Mouse (Mus musculus) kidney, adult 11 months (tissue): ENCODE data around the gene Scarb1.

Experiments
- DNase-seq: peaks from one replicate; pipeline ENCODE4 v3.0.0; 2022

Scarb1 gene

DNA sequence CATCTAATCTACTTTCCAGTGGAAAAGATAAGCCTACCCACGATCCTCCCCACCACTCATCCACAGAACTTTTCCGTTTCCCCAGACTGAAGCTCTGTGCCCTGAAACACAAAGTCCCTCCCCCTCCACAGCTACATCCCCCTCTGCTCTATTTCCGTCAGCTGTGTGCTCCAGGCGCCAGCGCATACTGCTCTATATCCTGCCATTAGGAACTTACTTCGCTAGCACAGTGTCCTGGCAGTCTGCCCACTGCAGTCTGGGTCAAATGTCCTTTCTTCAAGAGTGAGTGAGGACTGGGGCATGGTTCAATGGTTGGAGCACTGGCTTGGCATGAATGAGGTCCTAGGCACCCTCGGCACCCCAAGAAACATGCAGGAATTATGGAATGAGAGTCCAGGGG is 23.0 kb upstream of the Scarb1 start:
- DNase-seq: peak; percentile 74

DNA sequence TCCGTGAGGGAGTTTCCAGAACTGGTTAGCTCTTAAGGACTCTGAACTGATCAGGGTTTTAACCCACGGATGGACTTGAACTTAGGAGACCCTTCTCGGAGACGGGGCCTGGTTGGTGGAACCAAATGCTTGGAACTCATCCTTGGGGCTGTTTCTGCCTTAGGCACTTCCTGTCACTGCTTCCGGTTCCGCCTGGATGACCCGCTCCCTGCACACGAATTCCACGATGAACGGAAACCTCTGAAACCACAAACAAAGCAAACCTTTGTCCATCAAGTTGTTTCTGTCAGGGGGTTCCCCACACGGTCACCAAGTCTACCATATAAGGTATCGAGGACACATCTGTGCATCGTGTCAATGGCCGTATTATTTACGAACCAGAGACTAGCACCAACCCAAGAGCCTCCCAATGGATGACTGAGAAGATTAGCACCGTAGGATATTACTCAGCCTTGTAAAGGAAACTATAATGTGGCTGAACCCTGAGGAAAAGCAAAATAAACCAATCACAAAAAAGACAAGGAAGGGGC is 20.2 kb upstream of the Scarb1 start:
- no peak for DNase-seq

DNA sequence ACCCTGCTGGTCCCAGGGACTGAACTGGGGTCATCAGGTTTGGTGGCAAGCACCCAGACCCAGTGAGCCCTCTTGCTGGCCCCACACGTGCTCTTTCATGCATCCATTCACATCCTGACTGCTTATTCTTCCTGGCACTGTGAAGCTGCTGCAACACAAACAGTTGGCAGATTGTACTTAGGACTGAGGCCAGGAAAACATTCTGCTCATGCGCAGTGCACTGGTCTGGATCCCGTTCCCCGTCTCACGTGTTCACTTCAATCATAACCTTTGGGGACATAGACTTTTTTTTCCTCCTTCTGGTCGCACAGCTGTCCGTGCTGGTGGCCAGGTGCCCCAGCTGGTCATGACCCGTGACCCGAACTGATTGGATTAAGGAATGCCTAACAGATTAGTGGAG is 19.7 kb upstream of the Scarb1 start:
- DNase-seq: peak; percentile 64

DNA sequence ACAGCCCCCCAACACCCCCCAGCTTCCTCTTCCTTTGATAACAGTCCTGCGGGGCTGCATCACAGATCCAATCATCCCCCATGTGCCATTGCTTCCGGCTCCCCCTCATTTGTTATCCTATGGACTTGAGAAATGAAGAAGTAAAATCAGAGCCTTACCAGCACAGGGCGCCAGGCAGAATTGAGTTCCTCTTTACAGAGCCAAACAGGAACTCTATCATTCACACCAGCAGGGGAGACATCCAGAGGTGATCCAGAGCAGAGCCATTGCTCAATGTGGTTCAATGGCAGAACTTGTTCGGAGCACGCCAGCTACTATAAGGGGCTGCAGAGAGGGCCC is 17.3 kb upstream of the Scarb1 start:
- DNase-seq: no peak

DNA sequence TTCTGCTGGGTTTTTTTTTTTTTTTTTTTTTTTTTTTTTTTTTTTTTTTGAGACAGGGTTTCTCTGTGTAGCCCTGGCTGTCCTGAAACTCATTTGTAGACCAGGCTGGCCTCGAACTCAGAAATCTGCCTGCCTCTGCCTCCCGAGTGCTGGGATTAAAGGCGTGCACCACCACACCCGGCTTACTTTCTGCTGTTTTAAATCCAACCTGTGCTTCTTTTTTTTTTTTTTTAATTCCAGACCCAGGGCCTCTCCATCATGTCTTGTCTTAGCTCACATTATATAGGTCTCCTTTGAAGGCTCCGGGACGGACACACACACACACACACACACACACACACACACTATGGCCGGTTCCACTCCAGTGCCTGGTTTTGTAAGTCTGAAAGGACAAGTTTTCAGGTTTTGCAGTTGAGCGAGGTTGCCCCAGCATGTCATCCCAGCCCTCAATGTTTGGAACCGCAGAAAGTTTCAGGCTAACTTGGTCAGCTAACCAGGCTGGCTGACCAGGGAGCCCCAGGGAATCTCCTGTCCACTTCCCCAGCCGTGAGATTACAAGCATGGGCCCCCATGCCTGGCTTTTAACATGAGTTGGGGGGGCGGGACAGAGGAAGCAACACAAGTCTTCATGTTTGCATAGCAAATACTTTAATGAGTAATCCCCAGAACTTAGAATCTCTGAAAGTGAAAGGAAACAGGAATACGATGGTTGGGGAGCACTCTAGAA is 16.8 kb upstream of the Scarb1 start:
- DNase-seq: no peak

DNA sequence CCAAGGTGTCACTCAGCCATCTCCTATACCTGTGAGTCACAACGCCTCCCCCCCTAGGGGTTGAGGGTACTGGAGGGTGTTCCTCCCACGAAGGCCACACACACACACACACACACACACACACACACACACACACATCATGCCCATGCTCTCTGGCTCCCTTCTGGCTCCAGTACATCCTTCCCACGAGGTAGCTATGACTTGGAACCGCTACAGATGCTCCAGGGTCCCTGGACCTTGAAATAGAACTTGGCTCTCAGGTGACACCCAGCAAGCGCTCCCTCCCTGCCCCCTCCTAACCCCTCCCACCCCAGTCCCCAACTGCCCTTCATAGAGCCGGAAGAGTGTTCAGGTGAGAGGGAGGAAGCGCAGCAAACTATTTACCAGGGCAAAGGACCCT is 14.8 kb upstream of the Scarb1 start:
- DNase-seq: no peak

DNA sequence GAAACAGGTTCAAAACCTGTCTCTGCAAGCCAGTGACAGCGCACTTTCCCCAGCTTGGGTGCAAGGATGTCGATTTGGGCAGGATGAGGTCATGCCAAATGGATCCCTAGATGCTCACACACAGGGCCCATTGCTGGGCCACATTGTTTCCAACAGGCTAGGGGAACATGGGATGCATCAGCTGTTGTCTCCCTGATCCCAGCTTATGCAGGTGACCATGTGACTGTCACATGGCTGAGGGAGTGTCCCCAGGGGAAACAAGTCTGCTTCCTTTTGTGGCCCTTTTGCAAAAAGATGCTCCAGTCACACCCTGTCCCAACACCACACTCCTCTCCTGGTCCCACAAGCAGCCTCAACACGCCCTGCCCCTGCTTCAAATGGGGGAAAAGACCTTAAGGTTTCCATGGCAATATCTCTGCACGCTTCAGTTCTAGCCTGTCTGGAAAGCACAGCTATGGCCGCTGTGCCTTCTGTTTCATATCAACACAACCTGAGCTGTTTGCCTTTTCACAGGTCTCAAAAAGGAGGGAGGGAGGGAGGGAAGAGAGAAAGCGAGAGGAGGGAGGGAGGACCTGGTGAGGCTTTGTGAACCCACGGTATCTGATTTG is 14.1 kb upstream of the Scarb1 start:
- no peak for DNase-seq

DNA sequence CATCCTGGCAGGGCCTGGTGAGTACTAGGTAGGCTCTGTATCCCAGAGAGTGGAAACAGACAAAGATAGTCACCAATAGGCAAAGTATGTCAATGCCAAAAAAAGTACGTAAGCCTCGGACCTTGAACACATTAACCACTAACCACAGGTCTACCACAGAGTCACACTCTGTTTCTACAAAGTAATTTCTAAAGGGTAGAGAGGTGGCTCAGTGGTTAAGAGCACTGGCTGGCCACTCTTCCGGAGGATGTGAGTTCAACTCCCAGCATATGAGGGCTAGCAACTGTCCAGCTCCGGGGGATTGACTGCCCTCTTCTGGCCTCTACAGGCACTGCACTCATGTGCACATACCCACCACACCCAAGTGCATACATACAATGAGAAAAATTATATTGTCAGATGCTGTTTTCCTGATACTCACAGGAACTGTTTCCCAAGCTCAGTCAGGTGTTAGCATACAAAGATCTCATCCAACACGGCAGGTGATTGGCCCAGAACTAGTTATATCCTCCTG is 11.9 kb upstream of the Scarb1 start:
- DNase-seq: no peak

DNA sequence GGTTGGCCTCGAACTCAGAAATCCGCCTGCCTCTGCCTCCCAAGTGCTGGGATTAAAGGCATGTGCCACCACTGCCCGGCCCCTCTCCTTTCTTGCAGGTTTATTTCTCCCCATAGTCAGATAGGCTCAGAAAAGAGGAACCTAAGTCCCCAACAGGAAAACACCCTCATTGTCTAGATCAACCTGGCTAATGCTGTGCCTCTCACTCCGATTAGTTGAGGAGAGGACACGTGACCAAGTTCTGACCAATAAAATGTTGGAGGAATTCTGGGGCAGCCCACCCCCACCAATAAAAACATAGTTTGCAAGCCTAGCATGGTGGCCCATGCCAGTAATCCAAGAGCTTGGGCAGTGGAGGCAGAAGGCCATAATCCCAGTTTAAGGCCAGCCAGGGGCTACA is 11.0 kb upstream of the Scarb1 start:
- no peak for DNase-seq

DNA sequence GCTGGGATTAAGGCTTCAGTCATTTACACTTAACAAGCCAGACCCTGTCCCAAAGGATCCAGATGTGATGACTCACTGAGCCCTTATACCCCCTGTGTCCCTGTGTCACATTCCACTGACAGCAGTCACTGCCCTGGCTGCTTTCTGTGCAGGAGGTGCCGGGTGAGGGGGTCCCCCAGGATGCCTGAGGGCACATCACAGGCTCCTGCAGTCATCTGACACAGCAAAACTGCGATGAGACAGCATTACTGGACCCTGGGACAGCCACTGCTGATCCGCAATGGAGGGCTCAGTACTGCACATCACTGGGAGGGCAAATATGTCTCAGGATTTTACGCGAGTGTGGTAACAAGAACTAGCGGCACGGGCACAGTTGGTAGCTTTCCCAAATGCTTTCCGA is 10.2 kb upstream of the Scarb1 start:
- no peak for DNase-seq

DNA sequence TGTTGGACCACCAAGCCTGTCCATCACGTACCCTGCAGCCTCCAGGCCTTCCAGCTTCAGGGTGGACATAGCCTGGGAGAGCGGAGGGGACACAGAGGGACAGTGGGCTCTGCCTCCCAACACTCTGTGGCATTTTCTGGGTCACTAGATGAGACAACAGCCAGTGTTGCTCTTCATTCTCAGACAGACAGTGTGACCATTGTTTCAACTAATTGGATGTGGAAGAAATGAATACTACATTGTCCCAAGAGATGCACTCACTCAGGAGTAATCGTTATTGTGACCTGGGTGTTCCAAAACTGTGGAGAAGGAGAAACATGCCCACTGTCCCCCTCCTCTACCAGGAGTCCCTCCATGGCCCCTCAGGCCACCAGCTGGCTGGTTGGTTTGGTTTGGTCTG is 8.5 kb upstream of the Scarb1 start:
- no peak for DNase-seq

DNA sequence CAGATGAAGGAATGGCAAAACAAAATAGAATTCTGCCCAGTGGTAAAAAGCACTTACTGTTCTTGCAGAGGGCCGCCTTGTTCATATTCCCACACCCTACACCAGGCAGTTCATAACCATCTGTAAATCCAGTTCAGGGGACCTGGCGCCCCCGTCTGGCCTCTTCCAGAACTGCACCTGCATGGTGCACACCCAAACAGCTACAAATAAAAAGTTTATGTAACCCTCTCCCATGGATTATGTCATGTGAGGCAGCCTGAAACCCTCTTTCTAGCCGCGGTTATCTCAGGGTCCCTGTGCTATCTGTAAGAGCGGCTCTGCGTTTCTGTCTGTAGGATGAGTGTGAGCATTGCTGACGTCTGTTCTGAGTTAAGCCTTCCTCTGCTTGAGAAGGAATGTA is 7.6 kb upstream of the Scarb1 start:
- peak; percentile 45 for DNase-seq

DNA sequence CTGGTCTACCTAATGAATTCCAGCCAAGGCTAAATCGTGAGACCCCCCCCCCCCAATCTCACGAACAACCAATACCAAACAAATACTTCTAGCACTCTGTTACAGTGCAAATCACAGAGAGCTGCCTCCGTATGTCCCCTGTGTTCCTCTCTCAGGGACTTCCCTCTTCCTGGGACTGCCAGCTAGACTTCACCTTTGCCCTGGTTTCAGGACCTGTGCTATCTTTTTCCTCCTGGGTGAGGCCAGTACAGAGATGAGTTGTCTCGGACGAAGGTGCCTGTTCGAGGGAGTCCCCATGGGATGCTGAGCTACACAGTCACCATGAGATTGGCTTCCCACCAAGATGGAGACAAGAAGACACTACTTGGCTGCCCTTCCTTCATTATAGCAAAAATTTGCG is 7.2 kb upstream of the Scarb1 start:
- no peak for DNase-seq

DNA sequence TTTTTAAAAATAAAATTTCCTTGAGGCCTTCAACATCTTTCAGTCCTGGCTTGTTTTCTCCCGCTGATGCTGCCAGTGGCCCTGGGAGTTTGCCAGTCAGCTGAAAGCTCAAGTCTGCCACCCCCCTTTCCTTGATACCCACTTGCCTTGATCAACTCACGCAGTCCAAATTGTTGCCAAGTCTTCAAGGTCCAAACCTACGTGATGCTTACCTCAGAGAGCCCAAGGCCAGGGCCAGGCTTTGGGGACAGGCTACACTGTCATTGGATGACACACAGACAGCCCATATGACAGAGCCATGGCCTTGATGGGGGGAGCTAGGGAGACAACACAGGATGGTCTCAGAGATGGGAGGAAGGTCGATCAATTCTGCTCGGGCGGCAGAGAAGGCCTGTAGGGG is 3.4 kb upstream of the Scarb1 start:
- DNase-seq: no peak

DNA sequence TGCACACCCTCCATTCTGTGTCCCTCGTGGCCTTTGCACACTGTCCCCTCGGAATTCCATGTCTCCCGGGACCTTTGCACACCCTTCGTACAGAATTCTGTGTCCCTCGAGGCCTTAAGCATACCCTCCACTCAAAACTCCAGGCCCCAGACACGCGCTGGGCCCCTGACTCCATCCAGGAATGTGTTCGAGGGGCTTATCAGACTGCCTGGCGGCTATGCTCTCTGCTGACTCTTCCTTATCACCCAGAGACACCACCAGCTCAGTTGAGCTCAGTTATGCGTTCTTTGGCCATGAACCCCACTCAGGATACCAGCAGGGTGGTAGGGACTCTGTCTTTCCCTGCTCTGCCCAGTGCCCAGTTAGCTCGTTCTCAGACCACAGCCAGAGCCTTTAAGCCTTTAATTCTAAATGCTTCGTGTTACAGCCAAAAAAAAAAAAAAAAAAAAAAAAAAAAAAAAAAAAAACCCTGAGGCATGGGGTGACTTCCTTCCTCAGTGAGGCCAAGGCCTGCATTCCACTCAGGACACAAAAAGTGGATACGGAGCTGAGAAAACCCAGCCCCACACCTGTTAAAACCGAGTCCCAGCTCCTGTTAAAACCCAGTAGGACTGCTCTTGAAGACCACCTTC is 681 bp upstream of the Scarb1 start:
- no peak for DNase-seq

DNA sequence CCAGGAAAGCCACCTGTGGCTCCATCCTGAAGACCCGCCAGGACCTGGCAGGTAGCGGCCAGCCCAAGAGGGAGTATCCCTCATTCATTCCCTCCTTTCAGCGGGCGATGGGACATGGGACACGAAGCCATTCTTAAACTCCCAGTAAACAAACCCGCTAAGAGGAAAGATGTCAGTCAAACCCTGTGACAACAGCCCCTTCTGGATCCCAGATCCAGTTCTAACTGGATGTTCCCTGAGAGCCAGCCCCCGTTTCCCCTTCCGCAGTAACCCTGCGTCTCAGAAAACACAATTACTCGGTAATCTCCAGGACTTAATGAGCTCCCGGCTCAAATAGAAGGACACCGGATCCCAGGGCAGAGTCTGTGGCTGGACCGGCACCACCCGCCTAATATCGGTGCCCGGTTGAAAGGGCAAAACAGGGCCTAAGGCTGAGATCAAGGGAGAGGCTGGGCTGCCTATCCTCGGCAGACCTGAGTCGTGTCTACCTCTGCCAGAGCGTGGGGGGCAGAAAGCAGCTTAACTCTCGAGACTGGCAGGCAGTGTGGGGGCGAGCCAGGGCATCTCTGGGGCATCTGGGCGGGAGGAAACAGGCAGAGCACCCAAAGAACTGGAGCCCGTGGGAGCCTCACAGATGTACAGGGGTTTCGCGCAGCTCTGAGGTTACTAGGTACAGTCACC is 903 bp downstream of the Scarb1 start:
- no peak for DNase-seq

DNA sequence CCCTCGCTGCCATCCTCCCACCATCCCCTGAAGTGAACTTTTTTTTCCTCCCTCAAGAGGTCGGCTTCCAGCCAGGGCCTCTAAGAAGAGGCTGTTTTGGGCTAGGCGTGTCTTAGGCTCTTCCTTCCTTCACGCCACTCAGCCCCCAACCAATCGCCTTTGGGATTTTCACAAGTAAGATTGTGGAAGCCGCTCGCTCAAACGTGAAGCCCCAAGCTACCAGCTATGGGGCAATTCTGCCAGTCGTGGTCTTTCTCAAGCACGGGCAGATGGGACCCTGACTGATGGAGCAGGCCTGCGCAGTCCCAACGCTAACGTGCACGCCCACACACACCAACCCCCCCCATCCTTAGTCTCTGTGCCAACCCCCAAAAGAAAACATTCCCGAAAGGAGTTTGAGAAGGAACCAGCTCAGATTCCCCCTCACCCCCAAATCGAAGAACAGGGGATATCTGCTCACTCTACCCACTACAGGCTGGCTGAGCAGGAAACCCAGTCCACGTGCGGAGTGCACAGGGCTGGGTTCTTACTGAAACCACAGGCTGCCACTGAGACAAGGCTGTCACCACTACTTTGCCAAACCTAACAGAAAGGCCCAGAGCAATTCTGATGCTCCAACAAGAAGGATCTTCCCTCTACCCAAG is 1.7 kb downstream of the Scarb1 start:
- DNase-seq: no peak

DNA sequence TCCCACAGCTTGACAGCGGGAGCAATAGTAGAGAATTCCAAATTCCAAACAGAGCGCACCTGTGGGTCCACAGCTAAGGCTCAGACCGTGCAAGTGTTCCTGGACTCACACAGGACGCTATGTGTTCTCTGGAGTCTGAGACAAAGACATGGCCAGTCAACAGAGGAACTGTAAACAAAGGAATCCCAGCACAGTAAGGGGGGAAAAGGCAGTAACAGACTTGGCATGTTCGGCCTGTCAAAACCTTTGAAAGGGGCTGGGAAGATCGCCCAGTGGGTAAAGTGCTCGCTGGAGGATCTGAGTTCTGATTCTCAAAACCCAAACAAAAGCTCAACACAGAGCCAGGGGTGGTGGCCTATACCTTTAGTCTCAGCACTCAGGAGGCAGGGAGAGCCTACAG is 3.4 kb downstream of the Scarb1 start:
- DNase-seq: no peak

DNA sequence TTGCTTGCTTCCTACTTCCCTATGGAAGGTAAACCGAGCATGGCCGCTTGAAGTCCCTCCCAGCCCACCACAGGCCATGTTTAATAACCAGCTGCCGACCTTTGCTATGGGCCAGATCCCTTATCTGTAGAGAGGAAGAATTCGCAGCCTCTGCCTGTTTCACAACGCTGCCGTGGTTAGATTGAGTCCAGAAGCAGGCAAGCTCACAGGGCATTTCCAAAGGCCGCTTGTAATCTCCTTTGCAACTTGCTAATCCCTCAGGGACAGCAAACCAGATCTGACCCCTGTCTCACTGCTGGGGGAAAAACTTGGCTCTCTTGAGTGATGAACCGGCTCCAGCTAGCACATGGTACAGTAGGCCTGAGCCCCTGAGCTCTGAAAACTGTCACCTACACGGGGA is 3.9 kb downstream of the Scarb1 start:
- DNase-seq: no peak

DNA sequence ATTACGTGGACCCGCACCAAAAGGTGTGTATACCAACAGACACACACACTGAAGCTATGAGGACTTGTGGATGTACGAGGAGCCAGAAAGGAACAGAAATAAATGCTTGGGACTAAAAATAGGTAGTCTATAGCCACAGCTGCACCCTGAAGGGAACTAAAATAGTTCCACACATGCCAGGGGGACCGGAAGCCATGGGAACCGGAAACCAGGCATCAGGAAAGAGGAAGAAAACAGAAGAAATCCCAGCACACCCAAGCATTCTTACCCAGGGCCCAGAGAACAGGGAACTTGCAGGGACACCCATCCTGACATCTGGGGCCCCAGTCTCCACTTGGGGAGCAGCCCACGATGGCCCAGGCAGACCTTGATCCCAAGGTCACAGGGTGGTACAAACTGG is 7.9 kb downstream of the Scarb1 start:
- DNase-seq: no peak

DNA sequence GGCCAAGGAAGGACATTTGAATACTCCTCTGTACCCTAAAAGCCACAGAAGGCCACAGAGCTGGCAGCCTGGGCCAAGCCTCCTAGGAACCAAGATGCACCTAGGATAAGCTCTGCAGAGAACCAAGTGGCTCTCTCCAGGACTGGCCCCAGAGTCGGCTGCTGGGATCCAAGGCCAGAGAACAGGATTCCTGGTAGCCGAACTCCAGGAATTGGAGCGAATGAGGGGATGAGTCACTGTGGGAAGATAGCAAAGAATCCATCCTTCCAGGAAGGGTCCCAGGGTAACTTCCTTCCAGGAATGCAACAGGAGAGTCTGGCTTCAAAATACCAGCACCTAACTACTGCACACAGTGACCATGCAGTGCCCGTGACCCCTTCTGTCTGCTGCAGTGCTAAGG is 8.6 kb downstream of the Scarb1 start:
- no peak for DNase-seq

DNA sequence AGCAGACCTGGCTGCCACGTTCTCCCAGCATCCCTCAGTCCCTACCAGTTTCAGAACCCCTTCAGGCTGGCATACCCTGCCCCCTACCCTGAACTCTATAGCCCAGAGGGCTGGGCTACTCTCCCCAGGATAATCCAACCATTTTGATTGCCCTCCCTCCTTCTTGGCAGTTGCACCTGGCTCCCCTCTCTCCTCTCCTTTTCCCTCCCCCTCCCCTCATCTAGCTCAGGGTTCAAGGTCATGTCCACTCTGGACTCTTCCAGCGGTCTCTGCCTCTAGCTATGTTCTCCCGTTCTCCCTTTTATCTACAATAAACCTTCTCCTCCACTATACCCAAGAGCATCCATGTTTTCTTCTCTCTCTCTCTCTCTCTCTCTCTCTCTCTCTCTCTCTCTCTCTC is 9.1 kb downstream of the Scarb1 start:
- DNase-seq: no peak

DNA sequence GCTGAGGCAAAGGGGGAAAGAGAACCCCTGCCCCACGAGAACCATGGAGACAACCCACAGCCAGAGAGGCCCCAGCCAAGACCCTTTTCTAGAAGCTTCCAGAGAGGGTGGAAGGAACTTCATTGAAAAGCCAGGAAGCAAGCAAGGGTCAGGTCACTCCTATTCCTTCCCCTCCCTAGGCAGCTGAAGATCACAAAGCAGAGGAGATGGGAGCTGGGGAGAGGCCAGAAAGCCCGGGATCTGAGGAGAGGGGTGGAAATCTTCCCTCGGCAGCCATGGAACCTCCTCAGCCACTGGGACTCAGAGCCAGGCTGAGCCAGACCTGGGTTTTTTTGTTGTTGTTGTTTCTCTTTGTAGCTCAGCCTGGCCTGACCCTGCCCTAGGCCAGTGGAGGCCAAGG is 9.8 kb downstream of the Scarb1 start:
- DNase-seq: no peak
